Mouse (Mus musculus) ES-Bruce4 (cell line): ENCODE data around the gene Atp2a1.

Experiments used
- CTCF ChIP-seq: IDR thresholded peaks from one replicate; pipeline ENCODE4 v1.8.1; 2011; ENCODE audit warnings: low read depth, low read length
- EP300 ChIP-seq: IDR thresholded peaks from 2 replicates; pipeline ENCODE4 v1.6.1; 2011; ENCODE audit warnings: low read depth, low read length; ENCODE audit not compliant: insufficient read depth
- POLR2A ChIP-seq: IDR thresholded peaks from one replicate; pipeline ENCODE4 v1.8.1; 2011; ENCODE audit warnings: low read length; ENCODE audit not compliant: insufficient read depth

- TF ChIP-seq POLR2A, result peak; percentile 77
- no peak for TF ChIP-seq CTCF
- TF ChIP-seq EP300, result 0 out of 2 replicates have a peak, but pooled peaks have one; percentile 9
These were observed 66.4 kb downstream of the Atp2a1 start, which contains the start of gene Nfatc2ip for GRCm38 (mm10) chr7:126396298-126397119.
